Mouse (Mus musculus) liver, adult (tissue): ENCODE measurements around the gene Fgd1.

Experiments used
- GATA4 ChIP-seq: IDR thresholded peaks from 2 replicates; pipeline ENCODE4 v1.6.1; 2014; ENCODE audit warnings: mild to moderate bottlenecking, low read length; ENCODE audit not compliant: insufficient replicate concordance

The Fgd1 gene

GRCm38 (mm10) chrX:151045850-151046249 is at the start of gene Fgd1:
Fgd1 (plus strand) TSS chrX:151046150.
- TF ChIP-seq GATA4: no peak

DNA sequence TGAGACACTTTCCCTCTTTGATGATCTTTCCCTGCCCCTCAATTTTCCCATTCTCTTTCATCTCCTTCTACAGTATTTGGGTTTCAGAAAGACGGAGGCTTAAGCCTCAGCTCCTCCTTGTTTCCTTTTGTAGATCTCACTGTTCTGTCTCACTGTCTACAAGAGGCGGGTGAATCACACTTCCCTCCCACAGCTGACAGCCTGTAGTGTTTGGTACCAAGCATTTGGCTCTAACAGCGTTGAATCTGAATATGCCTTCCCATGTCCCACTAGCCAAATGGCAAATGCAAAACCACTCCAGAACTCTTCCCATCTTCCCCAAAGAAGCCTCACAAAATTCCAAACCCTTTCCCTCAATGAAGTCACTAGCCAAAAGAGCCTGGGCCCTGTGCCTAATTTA is 49.2 kb upstream of the Fgd1 start:
- TF ChIP-seq GATA4: no peak

DNA sequence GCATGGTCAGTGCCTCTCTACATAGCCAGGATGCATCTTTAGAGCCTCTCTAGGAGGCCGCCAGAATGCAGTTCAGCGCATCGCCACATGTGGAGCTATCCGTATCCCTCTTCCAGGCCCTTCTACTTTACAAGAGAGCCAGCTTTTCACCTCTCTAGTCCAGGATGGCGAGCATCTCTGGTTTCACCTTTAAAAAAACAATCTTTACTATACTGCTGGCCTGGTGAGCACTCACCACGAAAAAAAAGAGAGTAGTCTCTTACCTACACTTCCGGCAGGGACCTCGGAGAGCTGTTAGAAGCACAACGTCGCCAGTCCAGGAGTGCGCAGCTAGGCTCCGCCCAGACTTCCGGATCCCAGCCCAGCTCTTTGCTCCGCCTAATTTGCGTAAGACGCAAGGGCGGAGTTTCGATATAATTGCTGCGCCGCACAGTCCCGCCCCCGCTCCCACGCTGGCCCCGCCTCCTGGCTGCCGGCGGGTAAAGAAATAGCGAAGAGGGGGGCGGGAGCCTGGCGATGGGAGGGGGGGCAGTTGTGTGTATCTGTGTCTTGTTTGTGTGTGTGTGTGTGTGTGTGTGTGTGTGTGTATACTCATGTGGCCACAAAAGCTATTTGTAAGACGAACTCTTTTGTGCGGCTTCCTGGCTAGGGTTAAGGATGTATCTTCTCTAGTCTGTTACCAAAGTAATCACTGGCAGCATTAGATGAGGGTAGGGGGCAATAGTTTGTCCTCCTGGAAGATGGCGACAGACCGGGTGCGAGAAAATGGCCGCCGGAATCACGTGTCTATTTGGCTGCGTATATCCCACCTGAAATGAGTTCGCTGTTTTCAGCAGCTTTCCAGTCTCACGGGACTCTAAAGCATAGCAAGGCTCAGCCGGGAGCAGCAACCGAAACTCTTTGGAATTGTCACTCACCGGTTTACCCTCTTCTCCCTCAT is 28.7 kb upstream of the Fgd1 start, which contains the start of gene Gnl3l:
TSS of gene Gnl3l (minus strand) at position 385 of the 940 bp plus-strand sequence.
- no peak for TF ChIP-seq GATA4

DNA sequence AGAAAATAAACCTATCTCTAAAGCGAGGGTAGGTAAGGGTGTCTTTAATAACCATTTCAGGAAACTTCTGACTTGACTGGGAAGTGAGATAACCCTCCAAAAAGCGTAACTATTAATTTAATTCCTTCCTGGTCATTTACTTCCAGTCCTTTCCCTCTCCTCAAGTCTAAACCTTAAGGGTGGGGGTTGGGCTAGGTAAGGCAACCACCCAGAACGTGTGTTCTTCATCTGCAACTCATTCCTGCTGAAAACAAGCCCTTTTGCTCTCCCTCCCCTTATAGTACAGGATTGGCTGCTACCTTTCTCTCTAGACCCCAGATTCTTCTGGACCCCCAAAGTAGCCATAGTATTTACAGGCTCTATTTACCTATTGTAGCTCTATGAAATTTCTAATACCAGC is 28.1 kb upstream of the Fgd1 start:
- TF ChIP-seq GATA4: no peak

GRCm38 (mm10) chrX:151018798-151019197 is 27.2 kb upstream of the Fgd1 start:
- TF ChIP-seq GATA4: no peak

DNA sequence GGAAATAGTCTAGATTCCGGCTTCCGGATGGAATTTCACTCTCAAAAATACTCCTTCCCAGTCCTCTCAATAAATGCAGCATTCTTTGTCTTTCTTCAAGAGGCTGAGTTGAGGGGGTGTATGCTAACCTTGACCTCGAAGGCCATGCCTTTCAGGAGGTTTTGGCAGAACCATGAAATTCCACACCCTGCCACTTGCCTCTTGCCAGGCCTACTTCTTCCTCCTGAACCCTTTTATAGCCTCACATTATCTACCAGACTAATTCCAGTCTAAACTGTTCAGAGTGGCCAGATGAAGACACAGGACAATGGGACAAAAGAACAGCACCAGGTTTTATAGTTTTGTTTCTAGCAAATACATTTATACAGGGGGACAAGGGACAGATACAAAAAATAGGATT is 14.6 kb upstream of the Fgd1 start:
- TF ChIP-seq GATA4: no peak

DNA sequence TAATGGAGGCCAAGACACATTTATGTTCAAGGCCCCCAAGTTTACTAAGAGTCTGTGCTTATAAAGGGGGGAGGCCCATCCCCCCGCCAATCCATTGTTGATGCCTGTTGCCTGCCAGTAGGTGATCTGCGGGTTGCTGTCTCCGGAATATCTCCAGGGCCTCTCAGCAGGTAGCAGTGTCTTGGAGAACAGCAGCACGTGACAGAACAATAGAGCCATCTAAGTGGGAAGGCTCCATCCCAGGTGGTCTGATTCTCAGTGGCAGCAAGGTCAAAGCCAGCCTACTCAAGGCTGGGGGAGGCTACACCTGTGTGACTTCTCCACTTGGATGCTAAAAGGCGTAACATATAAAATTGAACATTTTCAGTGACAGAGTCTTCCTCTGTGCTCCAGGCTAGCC is 4.7 kb upstream of the Fgd1 start:
- no peak for TF ChIP-seq GATA4

DNA sequence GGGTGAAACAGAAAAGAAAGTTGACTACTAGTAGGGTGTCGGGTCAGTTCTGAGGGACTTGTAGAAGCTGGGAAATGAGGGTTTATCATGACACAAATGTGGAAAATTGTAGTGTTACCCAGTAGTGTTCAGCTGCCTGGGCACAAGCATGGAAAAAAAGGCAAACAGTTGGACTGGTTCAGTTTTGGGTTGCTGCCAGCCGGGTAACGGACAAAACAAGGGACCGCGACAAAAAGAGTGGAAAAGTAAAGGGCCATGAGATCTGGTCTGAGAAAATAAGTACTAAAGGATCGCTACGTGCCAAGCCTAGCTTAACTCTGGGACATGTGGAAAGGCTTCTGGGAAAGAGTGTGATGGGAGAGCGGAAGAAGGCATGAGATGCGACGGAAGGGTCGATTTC is 371 bp downstream of the Fgd1 start:
- no peak for TF ChIP-seq GATA4

DNA sequence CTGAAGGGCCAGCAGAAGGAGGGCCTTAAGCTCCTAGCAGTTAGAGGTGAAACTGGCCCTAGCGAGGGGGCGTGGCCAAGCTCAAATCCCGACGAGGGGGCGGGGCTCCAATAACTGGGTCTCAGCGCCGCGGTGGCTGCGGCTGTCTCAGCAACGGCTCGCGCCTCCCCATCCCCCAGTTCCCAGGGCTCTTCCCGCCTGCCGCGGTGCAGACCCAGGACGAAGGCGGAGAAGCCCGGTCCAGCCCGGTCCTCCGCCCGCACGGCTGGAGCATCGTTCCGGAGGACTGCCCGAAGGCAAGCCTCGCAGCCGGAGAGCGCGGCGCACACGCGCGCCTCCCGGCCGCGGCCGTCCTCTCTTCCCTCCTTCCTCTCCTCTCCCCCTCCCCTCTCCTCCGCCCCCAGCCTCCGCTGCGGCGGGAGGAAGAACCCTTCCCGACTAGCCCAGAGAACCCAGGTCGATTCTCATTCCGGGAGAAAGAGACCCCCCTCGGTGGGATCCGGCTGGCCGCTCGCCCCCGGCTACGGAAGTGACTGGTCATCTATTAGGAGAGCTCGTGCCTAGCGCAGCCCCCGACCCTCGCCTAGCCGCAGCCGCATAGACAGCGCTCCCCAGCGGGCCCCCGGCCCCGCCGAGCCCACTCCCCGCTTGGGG is 954 bp downstream of the Fgd1 start:
- TF ChIP-seq GATA4: no peak

- TF ChIP-seq GATA4: no peak
Observed at GRCm38 (mm10) chrX:151047431-151048058, 1.6 kb downstream of the Fgd1 start.

GRCm38 (mm10) chrX:151049661-151050215 is 3.8 kb downstream of the Fgd1 start:
- TF ChIP-seq GATA4: no peak

DNA sequence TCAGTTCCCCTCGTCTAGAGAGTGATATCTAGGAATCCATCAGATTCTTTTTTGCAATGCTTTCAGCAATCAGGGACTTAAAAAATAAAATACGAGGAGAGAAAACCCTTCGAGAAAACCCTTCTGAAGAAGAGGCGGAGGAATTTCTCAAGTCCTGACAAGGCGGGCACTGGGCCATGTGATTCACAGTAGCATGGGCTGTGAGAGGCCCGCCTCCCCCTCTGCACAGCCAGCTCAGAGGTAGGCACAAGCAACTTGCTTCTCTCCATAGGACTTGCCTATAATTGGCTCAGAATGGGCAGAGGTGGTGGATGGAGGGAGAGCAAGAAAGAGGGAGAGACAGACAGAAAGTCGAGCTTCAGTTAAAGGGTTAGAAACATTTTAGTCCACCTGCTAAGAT is 4.4 kb downstream of the Fgd1 start:
- TF ChIP-seq GATA4: no peak

- TF ChIP-seq GATA4: no peak
Observed at GRCm38 (mm10) chrX:151054489-151054888, 8.5 kb downstream of the Fgd1 start.

- TF ChIP-seq GATA4: no peak
Observed at GRCm38 (mm10) chrX:151055559-151055958, 9.6 kb downstream of the Fgd1 start.

DNA sequence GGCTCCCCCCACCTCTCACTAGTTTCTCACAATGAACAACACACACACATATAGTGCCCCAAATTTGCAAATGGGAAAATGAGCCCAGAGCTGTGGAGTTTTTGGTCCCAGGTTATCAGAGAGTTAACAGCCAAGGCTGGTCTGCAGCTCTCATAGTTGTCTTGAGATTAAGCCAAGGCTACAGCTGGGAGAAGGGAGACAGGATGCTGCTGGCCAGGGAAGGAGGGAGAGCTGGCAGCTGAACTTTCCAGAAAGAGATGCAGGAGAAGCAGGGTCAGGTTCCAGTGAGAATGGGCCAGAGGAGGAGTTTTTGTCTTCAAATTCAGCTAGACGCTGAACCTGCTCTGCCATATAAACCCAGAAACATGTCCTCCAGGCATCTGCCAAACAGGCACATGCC is 13.4 kb downstream of the Fgd1 start:
- no peak for TF ChIP-seq GATA4
